Mouse (Mus musculus): ENCODE measurements around the gene Git2. TPM values are rescaled to one million over a fixed set of nuclear protein-coding genes. Genes with fewer than 3 reads are reported as not detected.

Gene Git2
- 10 to 100 TPM in 1 of 2 experiments, 1 to 10 TPM in 1; 4.6 to 21.3 TPM for polyA plus RNA-seq (2012; fragmentation: generic; extraction: Trizol)

DNA sequence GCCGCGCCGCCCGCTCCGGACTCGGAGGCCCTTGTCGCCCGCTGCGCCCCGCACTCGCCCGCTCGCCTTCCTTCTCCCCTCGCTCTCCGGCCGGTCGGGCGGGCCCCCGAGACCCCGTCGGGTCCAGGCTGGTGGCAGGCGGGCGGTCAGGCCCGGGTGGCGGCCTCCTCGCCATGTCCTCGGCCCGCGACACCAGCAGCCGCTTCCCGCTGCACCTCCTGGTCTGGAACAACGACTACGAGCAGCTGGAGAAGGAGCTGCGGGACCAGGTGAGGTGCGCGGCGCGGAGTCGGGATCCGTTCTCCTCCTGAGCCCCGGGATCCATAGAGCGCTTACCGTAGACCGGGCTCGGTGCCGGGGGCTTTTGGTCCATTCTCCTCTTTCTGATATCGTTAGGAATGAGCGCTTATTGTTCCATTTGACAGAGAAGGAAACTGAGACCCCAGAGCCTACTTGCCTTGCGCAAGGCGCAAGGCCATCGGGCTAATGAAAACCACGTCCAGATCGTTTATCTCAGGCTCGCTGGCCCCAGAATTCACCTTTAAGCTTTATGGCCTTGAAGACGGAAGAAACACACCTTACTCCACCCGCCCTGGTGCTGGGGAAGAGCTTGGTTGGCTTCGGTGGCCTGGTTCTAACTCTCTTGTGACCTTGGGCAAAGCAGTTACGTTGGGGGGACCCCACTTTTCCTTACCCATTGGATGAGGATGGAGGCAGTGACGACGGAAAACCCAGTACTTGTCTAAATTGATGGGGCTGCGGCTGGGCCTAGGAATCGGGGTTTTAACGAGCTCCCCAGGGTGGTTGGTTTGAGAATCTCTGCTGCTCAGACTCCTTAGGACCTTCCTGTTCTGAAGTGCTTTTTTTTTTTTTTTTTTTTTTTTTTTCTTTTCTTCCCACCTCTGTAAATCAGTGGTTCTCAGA, at the start of gene Git2:
TSS of gene Git2 (minus strand) at position 462 of the 924 bp plus-strand sequence.

DNA sequence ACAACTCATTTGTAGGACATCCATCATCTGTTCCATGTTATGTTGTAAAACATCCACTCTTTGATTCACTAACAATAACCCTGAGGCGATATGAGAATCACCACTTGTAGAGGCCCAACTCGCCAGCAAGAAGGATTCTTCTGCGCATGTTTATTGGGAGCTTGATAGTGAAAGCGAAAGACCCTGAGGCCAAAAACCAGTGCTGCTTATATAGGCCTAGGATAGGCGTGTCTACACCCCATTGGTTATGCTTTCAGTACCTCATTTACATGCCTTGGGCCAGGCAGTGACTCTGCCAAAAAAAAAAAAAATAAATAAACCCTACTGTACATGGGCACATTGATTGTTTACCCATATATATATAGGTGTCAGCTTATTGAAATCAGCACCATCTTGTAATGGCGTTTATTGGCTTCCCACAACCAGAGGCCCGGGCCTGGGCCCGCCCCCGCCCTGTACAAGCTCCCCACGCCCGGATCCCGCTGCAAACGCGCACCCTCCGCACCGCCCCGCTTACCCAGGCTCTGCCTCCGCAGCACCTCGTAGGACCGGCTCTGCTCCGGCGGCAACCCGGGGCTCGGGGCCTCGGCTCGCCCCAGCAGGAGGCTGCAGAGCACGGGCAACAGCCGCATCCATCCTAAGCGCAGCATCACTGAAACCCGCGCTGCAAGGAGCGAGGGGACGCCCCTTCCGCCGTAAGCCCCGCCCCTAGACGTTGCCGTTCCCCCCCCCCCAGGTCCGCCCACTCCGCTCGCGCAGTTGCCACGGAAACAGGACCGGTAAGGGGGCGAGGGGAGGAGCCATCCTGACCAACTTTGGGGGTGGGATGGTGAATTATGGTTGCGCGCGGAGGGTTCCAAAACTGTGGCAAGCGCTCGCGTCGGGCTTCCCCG, 47.7 kb upstream of the Git2 start, which contains the start of gene 1500011B03Rik:
TSS of gene 1500011B03Rik (minus strand) at position 673 of the 893 bp plus-strand sequence.

DNA sequence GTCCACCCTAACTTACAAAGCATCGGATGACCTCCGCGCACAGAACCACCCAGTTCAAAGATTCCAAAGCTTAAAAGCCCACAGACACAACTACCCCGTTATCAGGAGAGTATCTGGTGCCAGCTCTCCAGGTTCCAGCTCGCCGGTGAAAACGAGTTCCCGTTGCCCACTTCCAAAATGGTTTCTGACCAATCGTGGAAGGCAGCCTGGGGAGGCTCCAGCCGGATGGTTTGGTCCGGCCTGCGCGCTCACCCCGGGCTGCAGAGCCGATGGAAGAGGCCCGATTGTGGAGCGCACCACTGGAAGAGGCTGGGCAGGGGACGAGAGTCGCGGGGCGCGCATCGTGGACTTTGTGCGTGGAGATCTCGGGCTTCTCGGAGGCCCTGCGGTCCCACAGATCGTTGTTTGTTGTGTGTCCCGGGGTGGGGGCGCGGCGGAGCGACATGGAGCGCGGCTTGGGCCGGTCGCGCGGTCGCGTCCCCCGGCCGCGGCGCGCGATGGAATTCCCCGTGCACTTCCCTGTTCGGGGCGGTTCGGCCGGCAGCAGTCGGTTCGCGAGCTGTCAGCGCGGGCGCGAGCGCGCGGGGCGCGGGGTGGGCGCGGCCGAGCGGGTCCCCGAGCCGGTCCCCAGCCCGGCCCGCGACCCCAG, 790 bp downstream of the Git2 start, which contains the start of gene Ankrd13a:
TSS of gene Ankrd13a (plus strand) at position 275 of the 649 bp plus-strand sequence.

GRCm38 (mm10) chr5:114707265-114708068, 67.8 kb downstream of the Git2 start, which contains the start of gene Tchp:
Gene Tchp, plus strand, starts transcription at chr5:114707760.

DNA sequence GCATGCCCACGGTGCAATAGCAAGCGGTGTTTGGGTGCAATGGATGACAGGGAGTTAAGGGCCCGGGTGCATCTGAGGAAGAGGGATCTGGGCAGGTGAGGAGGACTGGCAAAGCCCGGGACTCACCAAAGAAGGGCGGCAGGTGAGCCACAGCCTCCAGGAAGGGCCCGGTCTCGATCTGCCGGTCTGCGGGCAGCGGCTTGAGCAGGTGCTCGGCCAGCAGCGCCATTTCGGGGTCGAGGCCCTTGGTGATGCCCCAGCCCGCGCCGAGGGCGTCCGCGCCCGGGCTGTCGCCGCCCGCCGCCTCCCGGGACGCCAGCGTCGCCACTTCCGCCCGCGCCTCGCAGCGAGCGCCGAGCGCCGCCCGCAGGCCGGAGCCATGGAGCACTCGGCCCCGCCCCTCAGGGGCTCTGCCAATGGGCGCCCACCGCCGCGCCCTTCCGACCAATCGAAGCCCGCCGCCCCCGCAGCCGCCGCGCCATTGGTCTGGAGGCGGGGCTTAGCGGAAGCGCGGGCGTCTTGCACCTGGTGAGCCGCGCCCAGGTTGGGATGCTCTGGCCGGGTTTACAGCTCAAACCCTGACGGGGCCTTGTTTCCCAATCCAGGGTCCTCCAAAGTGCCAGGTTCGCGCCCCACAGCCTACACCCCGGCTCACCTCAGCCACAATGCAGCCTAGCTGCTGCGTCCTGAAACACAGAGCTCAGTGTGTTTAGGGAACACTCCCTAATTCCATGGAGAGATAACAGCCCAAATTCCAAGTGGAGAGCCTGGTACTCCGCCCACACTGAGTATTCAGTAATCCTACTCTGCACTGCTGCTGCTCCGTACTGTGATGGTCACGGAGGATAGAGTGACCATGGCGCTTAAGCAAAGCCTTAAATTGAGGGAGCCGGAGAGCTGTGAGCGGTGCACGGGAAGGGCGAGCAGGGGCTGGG, 84.4 kb downstream of the Git2 start, which contains the start of gene Gltp:
TSS of gene Gltp (minus strand) at position 352 of the 935 bp plus-strand sequence.

Other genes starting within 250 kb of the Git2 start
- under 1 TPM; 0.04 to 0.52 TPM for gene Fam222a, start 207.5 kb downstream of the Git2 start, polyA plus RNA-seq (2012; fragmentation: generic; extraction: Trizol)
- gene Trpv4, start 117.1 kb downstream of the Git2 start, polyA plus RNA-seq (2012; fragmentation: generic; extraction: Trizol): 1 to 10 TPM; 1.3 to 3.0 TPM
- 10 to 100 TPM; 35.0 to 43.1 TPM for gene Gltp, start 84.5 kb downstream of the Git2 start, polyA plus RNA-seq (2012; fragmentation: generic; extraction: Trizol)
- gene Tchp, start 67.8 kb downstream of the Git2 start, polyA plus RNA-seq (2012; fragmentation: generic; extraction: Trizol): 10 to 100 TPM in 1 of 2 experiments, 1 to 10 TPM in 1; 3.2 to 10.1 TPM
- gene Ankrd13a, start 840 bp downstream of the Git2 start, polyA plus RNA-seq (2012; fragmentation: generic; extraction: Trizol): 10 to 100 TPM; 23.7 to 41.4 TPM
- gene 1500011B03Rik, start 48.0 kb upstream of the Git2 start, polyA plus RNA-seq (2012; fragmentation: generic; extraction: Trizol): 10 to 100 TPM; 41.9 to 54.5 TPM
- gene 4930519G04Rik, start 78.1 kb upstream of the Git2 start, polyA plus RNA-seq (2012; fragmentation: generic; extraction: Trizol): not detected
- gene Gm9936, start 83.2 kb upstream of the Git2 start, polyA plus RNA-seq (2012; fragmentation: generic; extraction: Trizol): not detected
- 1 to 10 TPM in 1 of 2 experiments, under 1 TPM in 1; 0.15 to 7.8 TPM for gene Oasl2, start 121.4 kb upstream of the Git2 start, polyA plus RNA-seq (2012; fragmentation: generic; extraction: Trizol)
- under 1 TPM; 0.07 to 0.08 TPM for gene Oasl1, start 147.7 kb upstream of the Git2 start, polyA plus RNA-seq (2012; fragmentation: generic; extraction: Trizol)
- gene 2210016L21Rik, start 166.6 kb upstream of the Git2 start, polyA plus RNA-seq (2012; fragmentation: generic; extraction: Trizol): 10 to 100 TPM; 17.2 to 33.9 TPM
- gene Hnf1a, start 195.6 kb upstream of the Git2 start, polyA plus RNA-seq (2012; fragmentation: generic; extraction: Trizol): not detected
- 10 to 100 TPM in 1 of 2 experiments, 1 to 10 TPM in 1; 10.0 to 36.4 TPM for gene Sppl3, start 235.6 kb upstream of the Git2 start, polyA plus RNA-seq (2012; fragmentation: generic; extraction: Trizol)

Data from C3H10T1/2 (cell line).